Comparison of ENCODE assay signal across 35 mouse cellular contexts in genomic region chr15:101171272-101171671, GRCm38 (mm10). TPM values are rescaled to one million over a fixed set of nuclear protein-coding genes. Genes with fewer than 3 reads are reported as not detected.
"Had no signal": no experiment of that assay in that cellular context is flagged by ENCODE, and none has a peak within 500 bp of the region (broad histone marks: within the 10 kb centered on the region; RNA-seq: fewer than 3 reads in every experiment).

No protein-coding gene starts in this region.

- H3K27me3 ChIP-seq: heart, embryonic 15.5 days; hindbrain, embryonic 15.5 days; kidney, embryonic 15.5 days had no signal

- H3K27ac ChIP-seq: heart, adult 2 months; heart, embryonic 13.5 days; heart, embryonic 15.5 days; hindbrain, embryonic 13.5 days; hindbrain, embryonic 15.5 days; hindbrain, postnatal 0 days; kidney, embryonic 15.5 days; kidney, postnatal 0 days; layer of hippocampus, adult 2 months; left cerebral cortex, adult 2 months; limb, embryonic 13.5 days had no signal

- H3K4me2 ChIP-seq: heart, embryonic 11.5 days; heart, embryonic 13.5 days; heart, embryonic 15.5 days; hindbrain, embryonic 13.5 days; hindbrain, embryonic 15.5 days; kidney, embryonic 15.5 days; limb, embryonic 13.5 days; liver, embryonic 11.5 days had no signal

- H3K36me3 ChIP-seq: heart, embryonic 13.5 days; heart, embryonic 15.5 days; hindbrain, embryonic 13.5 days; hindbrain, embryonic 15.5 days; kidney, embryonic 15.5 days; limb, embryonic 13.5 days had no signal

- H3K9me3 ChIP-seq: heart, embryonic 13.5 days; heart, embryonic 15.5 days; hindbrain, embryonic 13.5 days; hindbrain, embryonic 15.5 days; kidney, embryonic 15.5 days; limb, embryonic 13.5 days had no signal

- DNase-seq: gastrocnemius, postnatal 14 days; gastrocnemius, postnatal 36 days; heart, adult 2 months; heart, postnatal 14 days; heart, postnatal 36 days; kidney, adult 11 months; kidney, adult 2 months; kidney, adult 9 months; kidney, postnatal 14 days; kidney, postnatal 36 days; liver had no signal

- H3K4me3 ChIP-seq: heart, adult 2 months; heart, embryonic 13.5 days; heart, embryonic 15.5 days; hindbrain, embryonic 13.5 days; hindbrain, embryonic 15.5 days; kidney, embryonic 15.5 days; layer of hippocampus, adult 2 months; left cerebral cortex, adult 2 months; limb, embryonic 13.5 days had no signal

- ATAC-seq: hindbrain, postnatal 0 days; intestine, embryonic 16.5 days had no signal

- H3K9ac ChIP-seq: heart, embryonic 13.5 days; heart, embryonic 15.5 days; hindbrain, embryonic 13.5 days; hindbrain, embryonic 15.5 days; kidney, embryonic 15.5 days; limb, embryonic 13.5 days had no signal

RNA-seq across cellular contexts. Expression of gene Ankrd33, which starts 55.7 kb away (rescaled TPM):
- total RNA-seq: gastrocnemius, adult 18-20 months; gastrocnemius, adult 8-10 months; gastrocnemius, postnatal 14 days; gastrocnemius, postnatal 36 days; heart, adult 2 months; heart, postnatal 14 days; heart, postnatal 36 days; hematopoietic stem cell, adult 5-6 weeks; hindbrain, postnatal 0 days; layer of hippocampus, adult 2 months; layer of hippocampus, postnatal 10 days; layer of hippocampus, postnatal 25 days; left cerebral cortex, adult 2 months had no signal
- polyA plus RNA-seq: gonadal fat pad, adult 2 months; heart, adult 2 months; heart, embryonic 11.5 days; heart, embryonic 13.5 days; heart, embryonic 15.5 days; heart, postnatal 0 days; hindbrain, embryonic 11.5 days; hindbrain, embryonic 13.5 days; hindbrain, embryonic 15.5 days; hindbrain, postnatal 0 days; intestine, embryonic 14.5 days; intestine, embryonic 16.5 days; kidney, adult 2 months; kidney, embryonic 15.5 days; kidney, postnatal 0 days; large intestine, adult 2 months; limb, embryonic 11.5 days; limb, embryonic 13.5 days; liver, embryonic 11.5 days had no signal
